Mouse (Mus musculus): ENCODE measurements at regions not wholly inside any gene's neighbourhood (a gene's known extent, or its start where the extent isn't known, plus 50 kb on each side); places are given as distances from the start of the nearest gene placed in this dataset.
"Not testable (repeated sequence)": the region's sequence is repeated elsewhere in the genome, so short reads cannot be mapped to it uniquely, and the experiment has no call there.

GRCm38 (mm10) chr14:52638179-52638578 is 142.6 kb upstream of the Olfr1507 start:
- Histone ChIP-seq H3K27me3 (no peaks in the 10 kb centered on the region), H3K4me2 (replicated peaks) (no peak overlapping the region), H3K9ac (no peak overlapping the region), H3K4me3 (replicated peaks) (no peak overlapping the region), H3K27ac (replicated peaks) (no peak overlapping the region), H3K4me1 (no peaks in the 10 kb centered on the region), H3K9me3 (replicated peaks) (no peaks in the 10 kb centered on the region), H3K36me3 (no peaks in the 10 kb centered on the region)
- 77% methylated on average over 2 of the region's 2 CpGs for WGBS
- ATAC-seq (ENCODE audit: insufficient number of reproducible peaks, low FRiP score, low TSS enrichment, low read depth), result no peak

DNA sequence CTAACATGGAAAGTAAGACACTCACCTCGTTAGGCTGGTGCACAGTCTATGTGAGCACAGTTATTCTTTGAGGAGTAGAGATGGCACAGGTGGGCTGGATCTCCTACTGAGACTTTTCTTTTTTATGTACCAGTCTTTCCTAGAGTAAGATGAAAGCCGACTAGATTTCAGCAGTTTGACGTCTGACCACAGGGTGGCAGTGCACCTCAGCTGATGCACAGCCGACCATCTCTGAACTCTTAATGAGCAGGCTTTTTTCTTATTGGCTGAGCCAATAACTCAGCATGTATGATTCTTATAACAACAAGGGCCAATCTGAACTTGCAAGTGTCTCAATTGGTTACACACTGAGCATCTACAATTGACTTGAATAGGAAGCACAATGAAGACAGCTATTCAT is 126.6 kb upstream of the Olfr1507 start:
- Histone ChIP-seq H3K9me3 (replicated peaks) (no peaks in the 10 kb centered on the region), H3K4me3 (replicated peaks) (no peak overlapping the region), H3K9ac (no peak overlapping the region), H3K36me3 (no peaks in the 10 kb centered on the region), H3K27me3 (no peaks in the 10 kb centered on the region), H3K4me1 (no peaks in the 10 kb centered on the region), H3K4me2 (replicated peaks) (no peak overlapping the region), H3K27ac (replicated peaks) (no peak overlapping the region)
- WGBS, result 26% methylated on average over 4 of the region's 4 CpGs
- ATAC-seq (ENCODE audit: insufficient number of reproducible peaks, low FRiP score, low TSS enrichment, low read depth), result no peak

- Histone ChIP-seq H3K27me3 (no peaks in the 10 kb centered on the region), H3K36me3 (no peaks in the 10 kb centered on the region), H3K9ac (no peak overlapping the region), H3K4me2 (replicated peaks) (no peak overlapping the region), H3K4me3 (replicated peaks) (no peak overlapping the region), H3K27ac (replicated peaks) (no peak overlapping the region), H3K4me1 (no peaks in the 10 kb centered on the region), H3K9me3 (replicated peaks) (no peaks in the 10 kb centered on the region)
- ATAC-seq (ENCODE audit: insufficient number of reproducible peaks, low FRiP score, low TSS enrichment, low read depth), result no peak
- WGBS, result 43% methylated on average over 3 of the region's 3 CpGs
Measured at GRCm38 (mm10) chr14:52580319-52580718, 84.8 kb upstream of the Olfr1507 start.

- H3K36me3 ChIP-seq, result no peaks in the 10 kb centered on the region
- H3K9ac ChIP-seq, result no peak overlapping the region
- no peak for ATAC-seq (ENCODE audit: insufficient number of reproducible peaks, low FRiP score, low TSS enrichment, low read depth)
- no peaks in the 10 kb centered on the region for H3K27me3 ChIP-seq
- H3K4me3 ChIP-seq (replicated peaks), result no peak overlapping the region
- no peak overlapping the region for H3K27ac ChIP-seq (replicated peaks)
- H3K4me1 ChIP-seq, result no peaks in the 10 kb centered on the region
- no peaks in the 10 kb centered on the region for H3K9me3 ChIP-seq (replicated peaks)
- no peak overlapping the region for H3K4me2 ChIP-seq (replicated peaks)
- WGBS, result 74% methylated on average over 5 of the region's 5 CpGs
Measured at GRCm38 (mm10) chr14:52566920-52567319, 71.4 kb upstream of the Olfr1507 start.

- H3K9ac ChIP-seq, result no peak overlapping the region
- no peaks in the 10 kb centered on the region for H3K27me3 ChIP-seq
- no peak overlapping the region for H3K4me2 ChIP-seq (replicated peaks)
- no peak for ATAC-seq (ENCODE audit: insufficient number of reproducible peaks, low FRiP score, low TSS enrichment, low read depth)
- H3K4me1 ChIP-seq, result no peaks in the 10 kb centered on the region
- no peaks in the 10 kb centered on the region for H3K36me3 ChIP-seq
- WGBS, result 66% methylated on average over 4 of the region's 4 CpGs
- H3K4me3 ChIP-seq (replicated peaks), result no peak overlapping the region
- no peak overlapping the region for H3K27ac ChIP-seq (replicated peaks)
- no peaks in the 10 kb centered on the region for H3K9me3 ChIP-seq (replicated peaks)
Measured at GRCm38 (mm10) chr14:52565606-52566005, 70.1 kb upstream of the Olfr1507 start.

DNA sequence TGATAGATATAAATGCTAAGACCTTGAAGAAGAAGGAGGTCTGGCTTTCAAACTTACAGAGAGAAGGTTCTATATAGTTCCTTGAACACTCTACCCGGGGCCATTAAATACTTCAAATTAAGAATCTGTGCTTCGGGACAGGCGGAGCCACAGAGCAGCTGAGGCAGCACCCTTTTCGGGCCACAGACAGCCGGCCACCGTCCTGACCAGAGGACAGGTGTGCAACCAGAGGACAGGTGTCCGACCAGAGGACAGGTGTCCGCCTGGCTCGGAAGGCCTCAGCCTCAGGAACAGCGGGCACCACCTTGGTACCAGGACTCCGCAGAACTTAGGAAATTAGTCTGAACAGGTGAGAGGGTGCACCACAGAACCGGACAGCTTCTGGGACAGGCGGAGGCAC is 60.8 kb upstream of the Olfr1507 start:
- H3K27me3 ChIP-seq; H3K9me3 ChIP-seq (replicated peaks); H3K4me3 ChIP-seq (replicated peaks); ATAC-seq (ENCODE audit: insufficient number of reproducible peaks, low FRiP score, low TSS enrichment, low read depth); H3K4me2 ChIP-seq (replicated peaks); H3K36me3 ChIP-seq; H3K4me1 ChIP-seq; H3K27ac ChIP-seq (replicated peaks); H3K9ac ChIP-seq: not testable (repeated sequence)
- 92% methylated on average over 13 of the region's 13 CpGs for WGBS

- Histone ChIP-seq H3K9ac (no peak overlapping the region), H3K27me3 (no peaks in the 10 kb centered on the region), H3K27ac (replicated peaks) (no peak overlapping the region), H3K9me3 (replicated peaks) (no peaks in the 10 kb centered on the region), H3K4me1 (no peaks in the 10 kb centered on the region), H3K4me2 (replicated peaks) (no peak overlapping the region), H3K4me3 (replicated peaks) (no peak overlapping the region), H3K36me3 (no peaks in the 10 kb centered on the region)
- no peak for ATAC-seq (ENCODE audit: insufficient number of reproducible peaks, low FRiP score, low TSS enrichment, low read depth)
Measured at GRCm38 (mm10) chr14:52553399-52553798, 57.9 kb upstream of the Olfr1507 start.

GRCm38 (mm10) chr14:52547933-52548332 is 52.4 kb upstream of the Olfr1507 start:
- Histone ChIP-seq H3K9ac (no peak overlapping the region), H3K9me3 (replicated peaks) (no peaks in the 10 kb centered on the region), H3K36me3 (no peaks in the 10 kb centered on the region), H3K4me3 (replicated peaks) (no peak overlapping the region), H3K4me1 (no peaks in the 10 kb centered on the region), H3K27ac (replicated peaks) (no peak overlapping the region), H3K27me3 (no peaks in the 10 kb centered on the region), H3K4me2 (replicated peaks) (no peak overlapping the region)
- 57% methylated on average over 1 of the region's 1 CpGs for WGBS
- ATAC-seq (ENCODE audit: insufficient number of reproducible peaks, low FRiP score, low TSS enrichment, low read depth), result no peak; the same call in 1 of the 2 replicates

All from embryonic facial prominence, embryonic 15.5 days (tissue).